Mouse (Mus musculus) frontal cortex, adult 2 months (tissue): ENCODE results near the gene Gtf2h1. TPM values are rescaled to one million over a fixed set of nuclear protein-coding genes. Genes with fewer than 3 reads are reported as not detected.
A peak's percentile ranks its signal among the peaks of the same experiment; 100 is the strongest.

Experiments
- DNase-seq, 2 experiments: peaks; one replicate each; pipeline ENCODE4 v3.0.0; 2022; ENCODE audit warnings: low spot score in 1 of 2; ENCODE audit errors: extremely low spot score in 1 of 2
- polyA plus RNA-seq: library from polyadenylated mRNA; depleted of rRNA; stranded (reverse); fragments of >200 nt; gene quantifications from 2 replicates; pipeline ENCODE4 v1.2.3, GENCODE M21; 2012; rRNA removed

Gtf2h1 gene
- polyA plus RNA-seq, 1 experiment, result 32.4 TPM

DNA sequence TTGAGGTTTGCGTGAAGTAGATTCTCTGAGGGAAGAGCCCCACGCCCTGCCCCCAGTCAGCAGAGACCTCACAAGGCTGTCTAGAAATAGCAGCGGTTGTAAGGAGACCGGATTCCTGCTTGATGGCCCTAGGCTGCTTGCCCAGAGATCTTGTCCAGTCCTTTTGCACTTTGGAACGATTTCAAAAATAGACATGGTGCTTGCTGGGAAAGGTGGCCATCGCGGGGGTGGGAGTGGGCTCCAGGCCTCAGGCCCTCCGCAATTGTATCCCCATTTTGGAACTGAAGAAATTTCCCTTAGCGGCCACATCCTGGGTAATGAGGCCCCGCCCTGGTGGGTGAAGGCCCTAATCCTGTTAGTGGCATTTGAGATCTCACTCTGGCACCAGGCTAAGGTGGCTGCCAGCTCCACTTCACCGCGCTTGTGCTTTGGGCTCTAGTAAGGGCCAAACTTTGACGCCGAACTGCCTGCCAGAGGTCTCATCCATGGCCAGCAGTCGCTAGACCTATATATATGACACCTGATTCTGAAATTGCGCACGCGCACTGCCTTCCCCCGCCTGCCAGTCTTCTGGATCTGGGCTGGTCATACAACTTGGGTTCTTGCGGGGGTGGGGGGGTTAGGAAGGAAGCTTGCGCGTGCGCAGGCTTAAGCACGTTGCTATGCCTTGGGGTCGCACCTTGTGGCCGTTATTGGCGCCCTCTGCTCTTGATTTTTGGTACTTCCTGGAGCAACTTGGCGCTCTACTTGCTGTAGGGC is 50.8 kb downstream of the Gtf2h1 start:
- DNase-seq, result peak in 1 of 2 experiments; percentile 55

DNA sequence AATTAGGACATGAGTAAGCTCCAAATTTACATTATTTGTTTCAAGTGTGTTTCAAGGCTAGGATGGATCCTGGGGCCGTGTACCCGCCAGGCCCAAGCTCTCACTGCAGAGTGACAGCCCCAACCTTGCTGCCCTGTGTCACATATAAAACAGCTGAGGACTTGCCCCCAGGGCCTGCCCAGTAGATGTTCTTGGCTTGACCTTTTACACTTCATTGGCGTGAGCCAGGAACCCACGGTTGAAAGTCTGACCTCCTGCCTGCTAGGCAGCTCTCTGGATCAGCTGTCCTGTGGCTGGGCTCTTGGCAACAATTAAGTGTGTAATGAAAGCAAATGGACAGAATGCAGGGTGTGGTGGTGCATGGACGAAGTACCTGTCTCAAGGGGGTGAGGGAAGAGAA is 53.4 kb downstream of the Gtf2h1 start:
- no peak for DNase-seq

DNA sequence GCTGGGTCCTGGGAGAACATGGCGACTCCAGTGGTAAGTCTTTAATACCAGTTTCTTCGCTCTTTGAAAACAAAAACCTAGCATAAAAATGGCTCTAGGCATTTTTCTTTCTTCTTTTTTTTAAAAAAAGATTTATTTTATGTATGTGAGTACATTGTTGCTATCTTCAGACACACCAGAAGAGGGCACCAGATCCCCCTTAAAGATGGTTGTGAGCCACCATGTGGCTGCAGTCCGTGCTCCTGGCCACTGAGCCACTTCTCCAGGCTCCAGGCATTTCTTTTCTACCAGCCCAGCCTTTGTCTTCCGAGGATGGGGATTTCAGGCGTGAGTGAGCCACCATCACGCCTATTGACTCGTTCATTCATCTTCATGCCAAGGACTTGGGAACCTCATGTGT is 55.1 kb downstream of the Gtf2h1 start:
- DNase-seq, result peak in 1 of 2 experiments; percentile 15

DNA sequence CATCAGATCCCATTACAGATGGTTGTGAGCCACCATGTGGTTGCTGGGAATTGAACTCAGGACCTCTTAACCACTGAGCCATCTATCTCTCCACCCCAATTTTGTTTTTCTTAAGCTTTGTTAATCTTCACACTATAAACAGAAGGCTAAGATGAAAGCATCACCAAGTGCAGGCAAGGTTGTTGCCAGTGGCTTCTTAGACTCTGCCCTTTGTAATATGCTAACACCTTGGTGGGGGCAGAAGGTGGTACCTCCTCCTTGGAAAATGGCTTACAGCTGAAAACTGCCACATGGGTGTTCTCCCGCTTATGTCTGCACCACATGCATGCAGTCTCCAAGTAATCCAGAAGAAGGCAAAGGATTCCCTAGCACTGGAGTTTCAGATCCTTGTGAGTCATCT is 56.8 kb downstream of the Gtf2h1 start:
- DNase-seq, result no peak

DNA sequence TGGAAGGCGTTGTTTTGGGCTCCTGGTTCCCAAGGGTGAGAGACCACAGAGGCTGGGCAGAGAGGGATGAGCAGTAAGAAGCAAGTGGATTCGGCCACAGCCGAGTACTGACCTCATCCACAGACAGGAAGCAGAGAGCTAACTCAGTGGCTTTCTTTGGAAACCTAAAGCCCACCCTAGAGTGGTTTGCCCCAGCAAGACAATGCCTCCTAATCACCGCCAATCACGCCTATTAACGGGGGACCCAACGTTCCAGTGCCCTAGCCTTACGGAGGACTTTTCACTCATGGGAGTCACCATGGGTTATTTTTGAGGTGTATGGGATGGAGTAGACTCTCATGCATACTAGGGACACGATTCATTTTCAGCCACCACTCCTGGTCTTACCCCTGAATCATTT is 57.5 kb downstream of the Gtf2h1 start:
- no peak for DNase-seq

DNA sequence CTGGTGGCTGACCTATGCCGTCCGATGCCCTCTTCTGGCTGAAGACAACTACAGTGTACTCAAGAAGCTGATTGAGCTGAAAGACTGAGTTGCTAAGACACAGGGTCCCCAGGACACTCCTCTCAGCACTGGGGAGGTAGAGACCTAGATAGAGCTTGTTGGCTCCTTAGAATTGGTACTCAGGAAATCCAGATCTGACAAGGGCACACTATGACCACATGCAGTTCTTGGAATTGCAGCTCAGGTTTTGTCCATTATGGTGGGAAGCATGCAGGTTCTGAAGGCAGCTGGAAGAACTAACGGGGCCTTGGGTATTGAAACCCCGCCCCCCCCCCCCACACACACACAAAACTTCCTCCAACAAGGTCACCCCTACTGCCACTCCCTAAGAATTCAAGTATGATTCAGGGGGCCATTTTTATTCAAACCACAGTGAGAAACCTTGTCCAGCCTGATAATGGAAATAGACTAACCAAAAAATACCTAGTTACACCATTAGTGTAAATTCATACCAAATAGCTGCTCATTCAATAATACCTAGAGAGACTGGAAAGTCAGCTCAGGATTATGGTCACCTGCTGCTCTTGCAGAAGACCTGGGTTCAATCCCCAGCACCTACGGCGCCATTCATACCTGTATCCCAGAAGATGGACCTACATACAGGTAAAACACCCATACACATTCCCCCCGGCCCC is 60.1 kb downstream of the Gtf2h1 start:
- DNase-seq, result no peak

DNA sequence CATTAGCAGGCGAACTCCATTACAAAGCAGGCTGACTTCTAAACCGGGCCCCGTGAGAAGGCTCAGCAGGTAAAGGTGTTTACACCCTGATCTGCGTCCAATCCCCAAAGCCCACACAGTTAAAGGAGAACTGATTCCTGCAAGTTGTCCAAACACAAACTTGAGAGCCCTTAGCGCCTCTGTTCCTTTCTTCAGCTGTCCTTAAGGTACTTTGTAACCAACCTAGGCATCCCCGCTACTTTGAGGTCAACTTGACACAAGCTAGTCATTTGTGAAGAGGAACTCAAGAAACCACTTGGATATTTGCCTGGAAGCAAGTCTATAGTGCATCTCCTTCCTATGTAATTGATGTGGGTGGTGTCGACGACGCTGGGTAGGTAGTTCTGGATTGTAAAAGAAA is 61.5 kb downstream of the Gtf2h1 start:
- no peak for DNase-seq

DNA sequence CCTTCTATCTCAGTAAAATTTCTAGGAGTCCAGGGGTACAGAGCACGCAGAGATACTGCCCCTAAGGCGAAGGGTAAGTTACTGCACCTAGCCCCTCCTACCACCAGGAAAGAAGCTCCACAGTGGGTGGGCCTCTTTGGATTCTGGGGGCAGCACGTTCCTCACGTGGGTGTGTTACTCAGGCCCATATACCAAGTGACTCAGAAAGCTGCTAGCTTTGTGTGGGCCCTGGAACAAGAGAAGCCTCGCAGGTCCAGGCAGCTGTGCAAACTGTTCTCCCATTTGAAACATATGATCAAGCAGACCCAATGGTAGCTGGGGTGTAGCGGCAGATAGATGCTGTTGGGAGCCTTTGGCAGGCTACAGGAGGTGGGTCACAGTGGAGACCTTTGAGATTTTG is 63.1 kb downstream of the Gtf2h1 start:
- DNase-seq, result peak in 1 of 2 experiments; percentile 34

DNA sequence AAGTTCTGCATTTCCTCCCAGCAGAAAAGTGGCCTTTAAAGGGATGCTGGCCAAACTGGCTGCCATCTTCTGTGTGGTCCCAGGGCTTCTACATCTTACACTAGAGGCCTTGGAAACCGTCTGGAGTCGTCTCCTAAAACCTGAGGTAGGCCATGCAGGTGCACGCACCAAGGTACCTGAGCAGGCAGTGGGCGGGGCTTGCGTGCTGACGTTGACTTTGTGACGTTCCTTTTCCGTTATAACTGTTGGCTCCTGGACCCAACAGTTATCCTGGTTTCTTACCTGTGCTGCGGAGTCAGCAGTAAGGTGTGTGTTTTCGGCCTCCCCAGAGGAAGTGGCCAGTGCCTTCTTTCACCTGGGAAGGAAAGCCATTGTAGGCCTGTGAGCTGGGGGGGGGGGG is 65.1 kb downstream of the Gtf2h1 start, which contains the start of gene Ldhc:
Gene Ldhc (plus strand): TSS at position 208 of the 400 bp plus-strand sequence.
- no peak for DNase-seq

DNA sequence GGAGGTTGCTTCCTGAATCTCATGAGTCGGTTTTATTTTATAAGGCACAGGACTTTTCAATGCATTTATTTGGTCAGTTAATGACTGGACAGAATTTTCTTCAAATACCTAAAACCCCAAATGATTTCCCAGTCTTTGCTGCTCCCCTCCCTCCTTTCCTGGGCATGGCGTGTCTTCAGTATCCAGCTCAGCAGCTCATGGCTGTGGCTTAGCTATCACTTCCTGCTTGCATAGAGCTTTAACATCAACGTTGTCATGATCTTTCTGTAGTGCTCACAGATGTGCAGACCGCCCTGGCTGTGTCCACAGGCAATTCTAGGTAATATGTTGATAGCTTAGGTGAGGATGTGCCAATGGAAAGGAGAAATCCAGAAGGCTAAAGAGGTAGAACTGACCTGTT is 76.1 kb downstream of the Gtf2h1 start:
- no peak for DNase-seq

Other genes with a start within 250 kb of the Gtf2h1 start
- gene Sergef, start 156.3 kb upstream of the Gtf2h1 start, polyA plus RNA-seq, result 48.0 and 50.4 TPM in 2 replicates
- gene Tph1, start 123.6 kb upstream of the Gtf2h1 start, polyA plus RNA-seq, result 0.27 and 0.34 TPM in 2 replicates
- gene Saal1, start 85.4 kb upstream of the Gtf2h1 start, polyA plus RNA-seq, result 8.1 and 9.1 TPM in 2 replicates
- gene Saa3, start 80.4 kb upstream of the Gtf2h1 start, polyA plus RNA-seq, result not detected in 2 replicates
- not detected in 2 replicates for gene Saa4, start 63.5 kb upstream of the Gtf2h1 start, polyA plus RNA-seq
- gene Saa1, start 53.1 kb upstream of the Gtf2h1 start, polyA plus RNA-seq, result not detected in 2 replicates
- gene Saa2, start 44.3 kb upstream of the Gtf2h1 start, polyA plus RNA-seq, result 0.12 TPM in 1 of 2 replicates, not detected in the other
- gene Hps5, start within 50 bp of the Gtf2h1 start, polyA plus RNA-seq, result 16.1 and 18.8 TPM in 2 replicates
- 323 and 354 TPM in 2 replicates for gene Ldha, start 45.4 kb downstream of the Gtf2h1 start, polyA plus RNA-seq
- not detected in 2 replicates for gene Ldhc, start 65.1 kb downstream of the Gtf2h1 start, polyA plus RNA-seq
- gene Tsg101, start 123.9 kb downstream of the Gtf2h1 start, polyA plus RNA-seq, result 77.6 and 78.8 TPM in 2 replicates
- 6.3 and 7.7 TPM in 2 replicates for gene Uevld, start 162.4 kb downstream of the Gtf2h1 start, polyA plus RNA-seq
- not detected in 2 replicates for gene Gm9999, start 187.5 kb downstream of the Gtf2h1 start, polyA plus RNA-seq
- gene Spty2d1, start 212.3 kb downstream of the Gtf2h1 start, polyA plus RNA-seq, result 8.9 and 9.7 TPM in 2 replicates